Mouse (Mus musculus) hindbrain, embryonic 15.5 days (tissue): ENCODE data around the gene Cdk5rap2. TPM values are rescaled to one million over a fixed set of nuclear protein-coding genes. Genes with fewer than 3 reads are reported as not detected.

Experiments
- ATAC-seq: fragments of 200-750 bp; cut with Nextera tagmentation; 2 replicates; pipeline ENCODE4 v1.8.0; 2017; ENCODE audit warnings: low read depth, moderate number of reproducible peaks, moderate TSS enrichment; ENCODE audit not compliant: low FRiP score
- H3K27ac ChIP-seq: fragments of 300-500 bp; sonication (generic); replicated peaks from 2 replicates; pipeline ENCODE4 v1.5.1; 2015; ENCODE audit warnings: mild to moderate bottlenecking, inconsistent platforms
- H3K27me3 ChIP-seq: fragments of 300-500 bp; sonication (generic); 2 replicates; pipeline ENCODE4 v1.6.1; 2015; ENCODE audit warnings: control low read depth, inconsistent platforms
- H3K36me3 ChIP-seq: fragments of 300-500 bp; sonication (generic); 2 replicates; pipeline ENCODE4 v1.6.1; 2015; ENCODE audit warnings: control low read depth, inconsistent platforms
- H3K4me1 ChIP-seq: fragments of 300-500 bp; sonication (generic); replicated peaks from 2 replicates; pipeline ENCODE4 v1.6.1; 2015; ENCODE audit warnings: control low read depth, inconsistent platforms
- H3K4me2 ChIP-seq: fragments of 300-500 bp; sonication (generic); 2 replicates; pipeline ENCODE4 v1.6.1; 2015; ENCODE audit warnings: moderate library complexity, mild to moderate bottlenecking, inconsistent platforms
- H3K4me3 ChIP-seq: fragments of 300-500 bp; sonication (generic); 2 replicates; pipeline ENCODE4 v1.5.1; 2015; ENCODE audit warnings: mild to moderate bottlenecking, inconsistent platforms
- H3K9ac ChIP-seq: fragments of 300-500 bp; sonication (generic); 2 replicates; pipeline ENCODE4 v1.6.1; 2015; ENCODE audit warnings: inconsistent platforms
- H3K9me3 ChIP-seq: fragments of 300-500 bp; sonication (generic); 2 replicates; pipeline ENCODE4 v1.6.1; 2016; ENCODE audit warnings: control low read depth, inconsistent platforms
- WGBS: fragments of 180-500 bp; shearing (Covaris S2); methylation state at CpG from one replicate; pipeline ENCODE4 v1.1.7; 2015; 5-methylcytosine and 5-hydroxymethylcytosine counted together
- polyA plus RNA-seq: library from polyadenylated mRNA; unstranded; fragments of >200 nt; fragmentation: Nextera tagmentation; extraction: Ambion mirVana; gene quantifications from 2 replicates; pipeline ENCODE4 v1.2.1, GENCODE M21; 2015

The Cdk5rap2 gene
- polyA plus RNA-seq, 1 experiment from 2014 or later = 8.9 TPM

- Histone ChIP-seq H3K9me3 (no peaks in the 10 kb centered on the region), H3K4me2 (no peak overlapping the region), H3K4me3 (no peak overlapping the region), H3K27ac (0 out of 2 replicates have a peak overlapping the region, but pooled peaks have one; percentile 17), H3K9ac (no peak overlapping the region), H3K27me3 (no peaks in the 10 kb centered on the region), H3K36me3 (0 out of 2 replicates have a peak, but pooled peaks cover 3% of the 10 kb centered on the region), H3K4me1 (peaks cover 16% of the 10 kb centered on the region)
- ATAC-seq = peak; percentile 57; the same call in 1 of the 2 replicates
- WGBS = 52% methylated on average over 11 of the region's 11 CpGs
These were observed 74.6 kb downstream of the Cdk5rap2 start for GRCm38 (mm10) chr4:70335444-70336144.

DNA sequence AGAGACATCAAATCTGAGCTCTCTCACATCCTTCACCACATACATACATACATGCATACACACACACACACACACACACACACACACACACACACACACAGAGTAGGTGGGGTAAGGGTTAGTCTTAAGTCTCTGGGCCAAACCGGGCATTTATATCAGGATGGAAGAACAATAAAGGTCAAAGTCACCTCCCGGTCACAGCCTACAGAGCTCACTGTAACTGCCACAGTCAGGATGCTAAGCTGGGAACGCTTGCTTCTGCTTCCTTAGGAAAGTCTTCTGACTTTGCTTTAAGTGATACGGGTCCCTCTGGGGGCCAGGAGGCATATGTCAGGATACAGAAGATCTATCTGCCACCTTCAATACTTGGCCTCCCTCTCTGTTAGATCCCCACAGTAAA lies 75.2 kb downstream of the Cdk5rap2 start:
- 0 out of 2 replicates have a peak, but pooled peaks have one; percentile 3 for ATAC-seq
- peaks cover 16% of the 10 kb centered on the region for H3K4me1 ChIP-seq
- H3K9ac ChIP-seq = no peak overlapping the region
- H3K4me2 ChIP-seq = no peak overlapping the region
- H3K27ac ChIP-seq = 0 out of 2 replicates have a peak overlapping the region, but pooled peaks have one; percentile 17
- 0 out of 2 replicates have a peak, but pooled peaks cover 3% of the 10 kb centered on the region for H3K36me3 ChIP-seq
- 64% methylated on average over 4 of the region's 4 CpGs for WGBS
- H3K4me3 ChIP-seq = no peak overlapping the region
- H3K9me3 ChIP-seq = no peaks in the 10 kb centered on the region
- no peaks in the 10 kb centered on the region for H3K27me3 ChIP-seq

GRCm38 (mm10) chr4:70332981-70333380 lies 77.3 kb downstream of the Cdk5rap2 start:
- Histone ChIP-seq H3K27me3 (no peaks in the 10 kb centered on the region), H3K9ac (no peak overlapping the region), H3K36me3 (0 out of 2 replicates have a peak, but pooled peaks cover 3% of the 10 kb centered on the region), H3K4me3 (no peak overlapping the region), H3K4me1 (peaks cover 16% of the 10 kb centered on the region), H3K9me3 (no peaks in the 10 kb centered on the region), H3K27ac (no peak overlapping the region), H3K4me2 (no peak overlapping the region)
- 81% methylated on average over 6 of the region's 6 CpGs for WGBS
- no peak for ATAC-seq

- Histone ChIP-seq H3K36me3 (0 out of 2 replicates have a peak, but pooled peaks cover 3% of the 10 kb centered on the region), H3K9me3 (no peaks in the 10 kb centered on the region), H3K9ac (no peak overlapping the region), H3K4me1 (peaks cover 16% of the 10 kb centered on the region), H3K4me2 (no peak overlapping the region), H3K27me3 (no peaks in the 10 kb centered on the region), H3K27ac (no peak overlapping the region), H3K4me3 (no peak overlapping the region)
- WGBS = 55% methylated on average over 7 of the region's 7 CpGs
- ATAC-seq = no peak
These were observed 77.7 kb downstream of the Cdk5rap2 start for GRCm38 (mm10) chr4:70332576-70332975.

DNA sequence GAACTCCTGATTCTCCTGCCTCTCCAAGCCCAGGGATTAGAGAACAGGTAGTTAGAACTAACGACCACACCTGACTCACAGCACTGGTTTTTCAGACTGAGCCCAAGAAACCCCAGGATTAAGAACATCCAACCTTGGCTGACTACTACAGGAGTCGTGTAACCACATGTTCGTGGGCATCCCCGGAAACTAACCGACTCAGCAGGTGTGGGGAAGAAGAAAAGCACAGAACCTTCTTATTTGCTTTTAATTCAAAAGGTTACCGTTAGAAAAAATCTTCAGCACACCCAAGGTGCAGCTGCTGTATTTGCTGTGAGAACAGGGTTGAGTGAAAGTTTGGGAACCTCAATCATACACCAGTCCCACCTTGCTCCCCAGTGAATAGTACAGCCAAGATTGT lies 79.1 kb downstream of the Cdk5rap2 start:
- no peak overlapping the region for H3K9ac ChIP-seq
- no peak overlapping the region for H3K4me2 ChIP-seq
- H3K36me3 ChIP-seq = no peaks in the 10 kb centered on the region
- peaks cover 16% of the 10 kb centered on the region for H3K4me1 ChIP-seq
- 92% methylated on average over 6 of the region's 6 CpGs for WGBS
- H3K27ac ChIP-seq = no peak overlapping the region
- no peak overlapping the region for H3K4me3 ChIP-seq
- no peaks in the 10 kb centered on the region for H3K27me3 ChIP-seq
- ATAC-seq = no peak
- H3K9me3 ChIP-seq = no peaks in the 10 kb centered on the region

DNA sequence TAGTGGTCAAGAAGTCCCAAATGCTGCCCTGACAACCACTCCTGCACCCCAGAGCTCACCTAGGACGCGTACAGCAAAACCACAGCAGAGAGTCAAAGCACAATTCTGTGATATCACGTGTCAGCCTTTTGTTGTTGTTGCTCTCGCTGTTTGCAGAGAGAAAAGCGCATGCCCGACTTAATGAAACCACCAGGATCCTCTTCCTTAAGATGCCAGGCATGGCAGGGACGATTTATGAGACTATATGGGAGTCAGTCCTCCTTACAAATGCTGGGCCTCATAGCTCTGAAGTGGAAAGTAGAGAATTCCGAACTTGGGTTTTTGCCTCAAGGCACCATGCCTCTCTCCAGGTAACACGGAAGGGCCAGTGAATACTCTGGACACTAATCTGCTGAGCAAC lies 82.2 kb downstream of the Cdk5rap2 start:
- Histone ChIP-seq H3K27ac (no peak overlapping the region), H3K27me3 (no peaks in the 10 kb centered on the region), H3K9ac (no peak overlapping the region), H3K9me3 (no peaks in the 10 kb centered on the region), H3K4me3 (no peak overlapping the region), H3K4me1 (no peaks in the 10 kb centered on the region), H3K4me2 (no peak overlapping the region), H3K36me3 (no peaks in the 10 kb centered on the region)
- 88% methylated on average over 9 of the region's 9 CpGs for WGBS
- no peak for ATAC-seq

DNA sequence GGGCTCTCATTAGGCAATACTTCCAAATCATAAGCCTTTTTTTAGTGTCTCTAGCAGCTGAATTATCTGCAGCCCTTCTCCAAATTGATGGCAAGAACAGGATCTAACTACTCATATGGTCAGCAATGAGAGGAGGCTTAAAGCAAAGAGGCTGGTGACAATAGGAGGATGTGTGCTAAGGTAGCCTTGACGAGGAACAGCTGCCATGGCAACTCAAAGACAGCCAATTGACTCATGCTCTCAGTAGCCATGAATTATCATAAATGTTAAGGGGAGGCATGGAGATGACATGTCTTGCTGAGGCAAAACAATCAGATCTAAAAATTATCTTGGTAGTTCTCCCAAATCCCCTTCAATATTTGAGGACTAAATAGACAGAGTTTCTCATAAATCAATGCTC lies 82.8 kb downstream of the Cdk5rap2 start:
- Histone ChIP-seq H3K27me3 (no peaks in the 10 kb centered on the region), H3K9ac (no peak overlapping the region), H3K36me3 (no peaks in the 10 kb centered on the region), H3K4me3 (no peak overlapping the region), H3K27ac (no peak overlapping the region), H3K4me2 (no peak overlapping the region), H3K4me1 (no peaks in the 10 kb centered on the region), H3K9me3 (no peaks in the 10 kb centered on the region)
- WGBS = 51% methylated on average over 1 of the region's 1 CpGs
- ATAC-seq = no peak

GRCm38 (mm10) chr4:70321586-70321985 lies 88.7 kb downstream of the Cdk5rap2 start:
- no peak overlapping the region for H3K9ac ChIP-seq
- no peak for ATAC-seq
- H3K4me2 ChIP-seq = no peak overlapping the region
- no peak overlapping the region for H3K4me3 ChIP-seq
- no peaks in the 10 kb centered on the region for H3K9me3 ChIP-seq
- no peaks in the 10 kb centered on the region for H3K4me1 ChIP-seq
- no peak overlapping the region for H3K27ac ChIP-seq
- H3K27me3 ChIP-seq = no peaks in the 10 kb centered on the region
- H3K36me3 ChIP-seq = peaks cover 7% of the 10 kb centered on the region; the same call in 1 of the 2 replicates
- 81% methylated on average over 1 of the region's 1 CpGs for WGBS

DNA sequence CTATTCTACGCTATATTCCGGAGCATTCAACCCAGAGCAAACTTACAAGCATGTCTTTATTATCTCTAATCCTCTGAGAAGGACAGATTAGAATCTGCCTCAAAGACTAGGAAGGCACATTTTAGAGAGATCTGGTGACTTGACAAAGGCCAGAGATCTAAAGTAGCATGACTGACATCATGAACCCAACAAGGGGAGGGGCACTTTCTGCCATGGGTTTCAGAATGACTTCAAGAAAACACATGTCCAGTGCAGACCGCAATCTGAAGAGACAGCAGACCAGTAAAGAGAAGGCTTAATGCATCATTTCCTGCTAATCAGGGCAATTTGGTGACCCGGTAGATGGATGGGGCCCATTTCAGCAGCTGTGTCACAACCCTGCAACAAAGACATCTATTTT lies 98.1 kb downstream of the Cdk5rap2 start:
- H3K36me3 ChIP-seq = peaks cover 13% of the 10 kb centered on the region; the same call in 1 of the 2 replicates
- peak overlapping the region; percentile 27; the same call in 1 of the 2 replicates for H3K27ac ChIP-seq
- WGBS = 79% methylated on average over 4 of the region's 4 CpGs
- H3K4me1 ChIP-seq = peaks cover 20% of the 10 kb centered on the region
- no peak overlapping the region for H3K4me3 ChIP-seq
- no peaks in the 10 kb centered on the region for H3K27me3 ChIP-seq
- no peak overlapping the region for H3K4me2 ChIP-seq
- no peak for ATAC-seq
- H3K9ac ChIP-seq = no peak overlapping the region
- no peaks in the 10 kb centered on the region for H3K9me3 ChIP-seq

GRCm38 (mm10) chr4:70311530-70311929 lies 98.7 kb downstream of the Cdk5rap2 start:
- Histone ChIP-seq H3K27me3 (no peaks in the 10 kb centered on the region), H3K4me2 (no peak overlapping the region), H3K9me3 (no peaks in the 10 kb centered on the region), H3K4me3 (no peak overlapping the region), H3K4me1 (peaks cover 20% of the 10 kb centered on the region), H3K27ac (peak overlapping the region; percentile 27; the same call in 1 of the 2 replicates), H3K36me3 (peaks cover 7% of the 10 kb centered on the region; the same call in 1 of the 2 replicates), H3K9ac (no peak overlapping the region)
- peak; percentile 90 for ATAC-seq
- 28% methylated on average over 5 of the region's 5 CpGs for WGBS

- Histone ChIP-seq H3K36me3 (no peaks in the 10 kb centered on the region), H3K27ac (no peak overlapping the region), H3K4me1 (peaks cover 19% of the 10 kb centered on the region), H3K9me3 (no peaks in the 10 kb centered on the region), H3K4me3 (no peak overlapping the region), H3K9ac (no peak overlapping the region), H3K4me2 (no peak overlapping the region), H3K27me3 (no peaks in the 10 kb centered on the region)
- ATAC-seq = no peak
- 63% methylated on average over 4 of the region's 4 CpGs for WGBS
These were observed 103.0 kb downstream of the Cdk5rap2 start for GRCm38 (mm10) chr4:70307230-70307629.

GRCm38 (mm10) chr4:70303870-70304269 lies 106.4 kb downstream of the Cdk5rap2 start:
- no peak for ATAC-seq
- Histone ChIP-seq H3K4me2 (no peak overlapping the region), H3K9me3 (no peaks in the 10 kb centered on the region), H3K9ac (no peak overlapping the region), H3K4me3 (no peak overlapping the region), H3K4me1 (no peaks in the 10 kb centered on the region), H3K36me3 (peaks cover 6% of the 10 kb centered on the region; the same call in 1 of the 2 replicates), H3K27ac (no peak overlapping the region), H3K27me3 (no peaks in the 10 kb centered on the region)
- WGBS = 87% methylated on average over 4 of the region's 4 CpGs
